Mouse (Mus musculus): Measurements from ENCODE around the gene Mast2. TPM values are rescaled to one million over a fixed set of nuclear protein-coding genes. Genes with fewer than 3 reads are reported as not detected.

Mast2 gene
- polyA plus RNA-seq, 3 experiments from 2014 or later = 4.5 to 5.5 (median 4.7) TPM

Other genes starting within 250 kb of the Mast2 start
- 1 to 10 TPM; 1.2 to 3.4 (median 2.3) TPM for gene Pik3r3, start 242.6 kb downstream of the Mast2 start, polyA plus RNA-seq (2017; shearing (Covaris generic))
- 10 to 100 TPM in 2 of 3 experiments, 1 to 10 TPM in 1; 8.9 to 14.9 (median 13.3) TPM for gene Ipp, start 43.4 kb upstream of the Mast2 start, polyA plus RNA-seq (2017; shearing (Covaris generic))
- 10 to 100 TPM; 25.4 to 29.3 (median 26.3) TPM for gene Tmem69, start 91.8 kb upstream of the Mast2 start, polyA plus RNA-seq (2017; shearing (Covaris generic))
- 100 to 1,000 TPM in 1 of 3 experiments, 10 to 100 TPM in 2; 94.8 to 100 (median 95.0) TPM for gene Gpbp1l1, start 93.5 kb upstream of the Mast2 start, polyA plus RNA-seq (2017; shearing (Covaris generic))
- gene Ccdc17, start 132.5 kb upstream of the Mast2 start, polyA plus RNA-seq (2017; shearing (Covaris generic)) = 10 to 100 TPM in 2 of 3 experiments, 1 to 10 TPM in 1; 8.5 to 18.5 (median 16.4) TPM
- 10 to 100 TPM; 40.6 to 99.0 (median 47.2) TPM for gene Nasp, start 163.8 kb upstream of the Mast2 start, polyA plus RNA-seq (2017; shearing (Covaris generic))
- gene Akr1a1, start 187.5 kb upstream of the Mast2 start, polyA plus RNA-seq (2017; shearing (Covaris generic)) = 100 to 1,000 TPM; 297 to 370 (median 348) TPM
- 1,000 to 10,000 TPM in 1 of 3 experiments, 100 to 1,000 TPM in 2; 680 to 1,098 (median 710) TPM for gene Prdx1, start 221.4 kb upstream of the Mast2 start, polyA plus RNA-seq (2017; shearing (Covaris generic))
- 1 to 10 TPM; 4.5 to 8.3 (median 5.2) TPM for gene Mmachc, start 244.2 kb upstream of the Mast2 start, polyA plus RNA-seq (2017; shearing (Covaris generic))
- 10 to 100 TPM; 29.3 to 64.8 (median 54.4) TPM for gene Ccdc163, start 244.3 kb upstream of the Mast2 start, polyA plus RNA-seq (2017; shearing (Covaris generic))